Mouse (Mus musculus) gastrocnemius, postnatal 36 days (tissue): ENCODE results near the gene Rpl34. TPM values are rescaled to one million over a fixed set of nuclear protein-coding genes. Genes with fewer than 3 reads are reported as not detected.

Source experiments
- DNase-seq, 2 experiments: peaks; one replicate each; pipeline ENCODE4 v3.0.0; 2022
- intact Hi-C: fragments of 180-260 bp; cut with DNase I; formaldehyde crosslinking; loops from one replicate; pipeline ENCODE4 v1.15.1; 2025
- total RNA-seq, 2 experiments: library from RNA; stranded (reverse); gene quantifications; 2 replicates each; pipeline ENCODE4 v1.2.3; 2021

Gene Rpl34
- total RNA-seq, 2 experiments from 2014 or later = 274 to 330 TPM

DNA sequence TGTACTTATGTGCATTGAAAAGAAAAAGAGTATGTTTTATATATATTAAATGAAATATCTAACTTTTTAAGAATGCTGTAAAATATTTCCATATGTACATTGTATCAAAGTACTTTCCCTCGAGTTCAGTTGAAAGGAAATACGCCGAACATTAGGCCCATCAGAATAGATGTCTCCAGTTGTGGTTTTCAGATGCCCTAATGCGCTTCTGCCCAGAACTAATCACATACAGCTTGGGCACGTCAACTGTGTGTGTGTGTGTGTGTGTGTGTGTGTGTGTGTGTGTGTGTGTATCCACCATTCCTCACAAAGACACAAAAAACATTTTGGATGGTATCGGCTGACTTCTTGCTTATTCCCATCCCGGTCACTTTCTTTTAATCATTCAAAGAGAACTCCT lies 13.6 kb downstream of the Rpl34 start:
- DNase-seq = no peak

DNA sequence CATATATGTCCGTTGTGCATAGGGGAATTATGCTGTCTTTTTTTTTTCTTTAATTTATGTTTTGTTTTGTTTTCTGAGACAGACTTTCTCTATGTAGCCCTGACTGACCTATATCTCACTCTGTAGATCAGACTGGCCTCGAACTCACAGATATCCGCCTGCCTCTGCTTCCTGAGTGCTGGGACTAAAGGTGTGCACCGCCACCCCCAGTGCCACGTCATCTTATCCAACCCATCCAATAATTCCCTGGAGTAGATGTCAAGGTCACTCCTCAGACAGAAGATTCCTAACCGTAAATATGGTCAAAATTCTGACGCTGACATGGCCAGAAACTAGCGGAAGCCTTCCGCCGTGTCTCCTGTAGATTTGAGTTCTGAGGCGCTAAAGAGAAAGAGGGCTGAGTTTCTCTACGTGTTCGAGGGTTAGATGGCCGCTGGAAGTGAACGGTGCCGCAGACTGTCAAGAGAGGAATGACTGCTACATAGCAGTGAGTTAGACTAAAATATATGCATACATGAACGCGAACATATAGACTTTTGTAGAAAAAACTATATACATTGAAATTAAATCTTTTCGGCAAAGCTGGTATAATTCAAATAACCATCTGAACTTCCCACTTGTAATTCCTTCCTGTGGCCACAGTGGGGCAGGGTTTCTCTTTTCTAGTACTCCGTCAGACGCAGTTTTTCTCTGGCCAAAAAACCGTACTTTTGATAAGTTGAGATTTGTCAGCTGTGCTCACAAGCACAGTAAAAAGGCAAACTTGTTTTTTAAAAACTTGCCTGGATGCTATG lies 15.2 kb downstream of the Rpl34 start:
- intact Hi-C loops = loop anchor here (5.0 kb wide), 1 partner anchor 522 kb away; no protein-coding TSS in a partner anchor

More for the DNA sequence above, 13.6 kb downstream of the Rpl34 start:
- intact Hi-C loops = no loop called here

DNA sequence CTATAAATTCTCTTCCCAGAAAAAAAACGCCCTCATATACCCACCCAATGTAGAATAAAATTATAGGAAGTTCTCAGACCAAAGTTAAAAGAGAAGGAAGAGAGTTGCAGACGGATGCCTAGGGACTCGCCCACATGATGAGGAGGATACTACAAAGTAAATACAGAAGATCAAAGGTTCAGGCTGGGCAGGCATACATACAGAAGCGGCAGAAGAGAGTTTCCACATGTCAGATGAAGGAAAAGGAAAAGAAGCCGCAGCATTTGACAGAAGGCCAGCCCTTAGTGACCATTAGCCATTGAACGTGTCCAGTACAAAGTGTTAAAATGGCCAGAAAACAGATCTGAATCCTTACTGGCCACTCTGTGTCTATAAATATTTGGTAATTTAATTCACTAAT lies 17.3 kb downstream of the Rpl34 start:
- DNase-seq = no peak
- intact Hi-C loops = loop anchor here (5.0 kb wide), 1 partner anchor 524 kb away; no protein-coding TSS in a partner anchor

More for the DNA sequence above, 15.2 kb downstream of the Rpl34 start:
- peak in 1 of 2 experiments; percentile 42 for DNase-seq

DNA sequence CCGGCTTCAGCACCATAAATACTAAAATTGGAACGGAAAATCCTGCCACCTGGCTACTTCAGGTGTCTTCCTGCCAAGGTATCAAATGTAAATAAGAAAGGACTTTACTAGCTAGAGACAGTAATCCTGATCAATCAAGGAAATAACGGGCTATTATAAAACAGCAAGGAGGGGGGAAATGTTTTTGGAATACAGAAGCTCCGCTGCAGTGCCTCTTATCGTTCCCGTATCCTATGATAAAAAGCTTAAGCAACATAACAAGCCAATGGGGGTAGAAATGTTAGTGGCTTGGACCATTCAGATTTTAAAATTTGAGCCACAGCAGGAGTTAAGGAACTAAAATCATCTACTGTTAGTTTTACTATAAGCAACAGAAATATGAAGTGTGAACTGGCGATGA lies 20.1 kb downstream of the Rpl34 start:
- intact Hi-C loops = loop anchor here (5.0 kb wide), 1 partner anchor 527 kb away; no protein-coding TSS in a partner anchor
- no peak for DNase-seq

DNA sequence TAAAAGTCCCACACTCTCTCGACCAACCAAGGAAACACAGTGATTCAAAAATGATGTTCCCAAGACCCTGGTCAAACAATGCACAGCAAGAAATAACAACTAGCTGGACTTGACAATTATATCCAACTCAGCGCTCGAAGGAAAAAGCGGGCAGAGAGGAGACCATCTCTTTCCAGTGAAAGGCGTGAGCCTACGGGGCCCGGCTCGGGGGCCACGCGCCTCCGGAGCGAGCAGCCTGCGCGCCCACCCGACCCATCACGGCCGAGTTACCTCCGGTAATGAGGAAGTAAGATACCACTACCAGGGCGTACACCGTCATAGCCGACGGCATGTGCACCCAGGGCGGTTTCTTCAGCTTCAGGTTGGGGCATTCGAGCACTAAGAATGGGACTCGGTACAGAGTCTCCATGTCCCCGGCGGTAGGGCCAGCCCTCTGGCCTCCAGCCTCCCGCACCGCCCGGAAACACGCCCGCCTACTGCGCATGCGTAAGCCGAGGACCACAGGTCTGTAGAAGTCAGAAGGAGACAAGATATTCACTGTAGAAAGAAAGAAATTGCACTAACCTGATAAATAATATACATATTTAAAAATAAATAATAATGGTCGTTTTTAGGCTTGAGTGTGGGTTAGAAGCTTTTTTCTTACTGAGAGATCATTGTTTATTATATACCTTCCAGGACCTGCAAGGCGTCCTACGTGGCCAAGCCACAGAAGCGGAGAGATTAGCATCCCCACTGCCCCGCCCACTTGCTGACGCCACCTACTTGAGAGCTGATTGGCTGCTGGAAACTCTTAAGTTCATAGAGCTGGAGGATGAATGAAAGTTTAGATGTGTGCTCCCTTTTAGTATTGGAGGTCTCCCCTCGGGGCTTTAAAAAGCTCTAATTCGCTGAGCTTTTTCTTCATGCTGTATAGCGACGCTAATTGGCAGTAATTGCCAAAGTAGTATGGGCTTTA lies 21.0 kb downstream of the Rpl34 start, which contains the start of gene Ostc:
TSS of gene Ostc (minus strand) at position 478 of the 958 bp plus-strand sequence.
- peak; percentile 89 to 95 for DNase-seq
- intact Hi-C loops = no loop called here

DNA sequence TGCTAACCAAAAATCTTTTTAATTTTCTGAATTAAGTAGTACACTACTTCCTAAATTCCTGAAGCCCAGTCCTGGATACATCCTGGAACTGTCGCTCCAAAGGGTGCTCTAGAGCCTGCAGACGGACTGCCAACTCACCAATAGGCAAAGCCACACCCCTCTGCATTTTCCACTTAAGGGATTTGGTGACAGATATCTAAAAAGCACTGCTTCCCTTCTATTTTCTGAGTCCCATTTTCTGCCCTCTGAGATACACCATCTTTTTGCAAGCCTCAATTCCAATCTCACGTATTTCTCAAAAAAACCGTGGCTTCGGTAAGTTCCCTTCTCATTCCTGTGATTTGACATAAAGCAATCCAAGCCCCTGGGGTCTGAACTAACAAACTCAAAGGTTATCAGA lies 21.7 kb downstream of the Rpl34 start:
- intact Hi-C loops = no loop called here
- DNase-seq = no peak

DNA sequence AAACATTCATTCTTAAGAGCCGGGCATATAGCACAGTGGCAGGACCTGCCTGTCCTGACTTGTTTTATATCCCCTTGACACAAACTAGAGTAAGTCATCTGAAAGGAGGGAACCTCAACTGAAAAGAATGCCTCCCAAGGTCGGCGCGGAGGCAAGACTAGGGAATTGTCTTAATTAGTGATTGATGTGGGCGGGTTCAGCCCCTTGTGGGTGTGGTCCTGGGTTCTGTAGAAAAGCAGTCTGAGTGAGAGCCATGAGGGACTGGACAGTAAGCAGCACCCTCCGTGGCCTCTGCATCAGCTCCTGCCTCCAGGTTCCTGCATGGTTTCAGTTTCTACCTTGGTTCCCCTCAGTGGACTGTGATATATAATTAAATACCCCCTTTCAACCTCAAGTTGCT lies 27.9 kb downstream of the Rpl34 start:
- DNase-seq = no peak
- intact Hi-C loops = no loop called here

DNA sequence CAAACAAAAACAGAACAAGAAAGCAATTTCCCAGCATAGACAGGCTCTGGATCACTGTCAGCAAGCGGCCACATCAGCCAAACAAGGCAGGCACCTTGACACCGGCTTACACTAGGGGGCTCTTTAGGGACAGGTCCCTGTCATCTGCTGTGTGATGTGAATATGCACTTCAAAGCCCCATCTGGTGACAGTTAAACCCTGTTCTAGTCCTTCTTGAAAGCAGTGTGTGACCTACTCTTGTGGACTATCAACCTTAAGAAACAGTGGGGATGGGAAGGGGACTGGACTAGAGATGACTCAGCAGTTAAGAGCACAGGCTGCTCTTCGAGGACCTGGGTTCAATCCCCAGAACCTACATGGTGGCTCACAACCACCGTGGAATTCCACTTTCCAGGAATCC lies 32.6 kb downstream of the Rpl34 start:
- intact Hi-C loops = no loop called here
- no peak for DNase-seq

DNA sequence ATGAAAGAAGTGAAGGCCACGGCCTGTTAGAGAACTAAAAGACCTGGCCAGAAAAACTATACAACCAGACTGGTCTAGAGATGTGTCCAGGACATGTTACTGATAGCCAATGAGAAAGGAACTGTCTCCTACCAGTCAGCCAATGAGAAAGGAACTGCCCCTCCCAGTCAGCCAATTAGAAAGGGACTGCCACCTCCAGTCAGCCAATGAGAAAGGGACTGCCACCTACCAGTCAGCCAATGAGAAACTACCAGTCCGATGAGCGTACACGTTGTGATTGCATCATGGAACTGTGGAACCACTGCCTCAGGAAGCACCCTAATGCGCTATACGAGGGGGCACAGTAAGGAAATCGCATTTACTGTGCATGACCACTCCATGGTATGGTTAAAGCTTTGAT lies 35.5 kb downstream of the Rpl34 start:
- DNase-seq = no peak
- intact Hi-C loops = no loop called here

DNA sequence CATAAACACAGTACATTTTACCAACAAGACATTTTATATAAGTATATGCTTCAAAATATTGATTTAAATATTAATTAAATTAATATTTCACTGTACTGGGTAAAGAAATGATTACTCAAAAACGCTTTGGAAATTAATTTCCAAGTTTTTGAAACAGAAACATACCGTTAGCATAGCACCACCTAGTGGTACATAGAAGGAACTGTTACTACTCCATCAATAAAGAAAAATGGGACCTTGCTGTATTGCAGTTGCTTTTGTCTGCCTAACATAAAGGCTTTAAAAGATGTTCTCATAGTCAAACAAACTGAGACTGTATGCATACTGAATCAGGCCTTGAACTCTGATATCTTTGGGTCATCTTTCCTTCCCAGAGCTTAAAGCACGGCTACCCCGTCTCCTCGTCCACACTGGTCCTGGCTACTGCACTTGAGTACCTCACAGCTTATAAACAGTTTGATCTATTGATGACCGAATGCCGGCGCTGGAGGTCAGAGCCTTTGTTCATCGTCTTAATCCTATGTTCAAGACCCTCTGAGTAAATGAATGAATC lies 36.1 kb downstream of the Rpl34 start:
- intact Hi-C loops = no loop called here
- no peak for DNase-seq

DNA sequence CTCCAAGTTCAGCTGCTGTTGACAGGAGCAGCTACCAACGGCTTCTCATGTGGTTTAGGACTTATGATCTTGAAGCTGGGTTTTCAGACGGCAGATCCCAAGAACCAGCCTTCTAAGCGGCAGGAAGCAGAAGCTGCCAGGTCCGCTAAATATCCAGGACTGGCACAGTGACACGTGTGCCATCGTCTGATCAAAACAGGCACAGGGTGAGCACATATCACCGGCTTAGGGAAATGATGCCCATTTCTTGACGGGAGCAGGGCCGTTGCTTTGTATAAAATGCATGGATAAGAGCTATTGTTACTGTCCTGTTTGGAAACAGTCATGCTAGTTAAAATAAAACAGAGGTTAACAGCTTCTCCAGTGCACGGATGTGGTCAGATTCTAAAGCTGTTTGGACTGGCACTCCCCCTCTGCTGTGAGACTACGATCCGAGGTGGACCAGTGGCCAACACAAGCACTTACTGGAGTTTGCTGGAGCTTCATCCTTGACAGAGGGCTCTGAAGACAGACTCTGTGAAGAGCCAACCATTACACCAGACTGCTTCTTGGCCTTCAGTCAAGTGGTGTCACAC lies 38.5 kb downstream of the Rpl34 start:
- DNase-seq = no peak
- intact Hi-C loops = loop anchor here (2.0 kb wide), 1 partner anchor 593 kb away; no protein-coding TSS in a partner anchor

DNA sequence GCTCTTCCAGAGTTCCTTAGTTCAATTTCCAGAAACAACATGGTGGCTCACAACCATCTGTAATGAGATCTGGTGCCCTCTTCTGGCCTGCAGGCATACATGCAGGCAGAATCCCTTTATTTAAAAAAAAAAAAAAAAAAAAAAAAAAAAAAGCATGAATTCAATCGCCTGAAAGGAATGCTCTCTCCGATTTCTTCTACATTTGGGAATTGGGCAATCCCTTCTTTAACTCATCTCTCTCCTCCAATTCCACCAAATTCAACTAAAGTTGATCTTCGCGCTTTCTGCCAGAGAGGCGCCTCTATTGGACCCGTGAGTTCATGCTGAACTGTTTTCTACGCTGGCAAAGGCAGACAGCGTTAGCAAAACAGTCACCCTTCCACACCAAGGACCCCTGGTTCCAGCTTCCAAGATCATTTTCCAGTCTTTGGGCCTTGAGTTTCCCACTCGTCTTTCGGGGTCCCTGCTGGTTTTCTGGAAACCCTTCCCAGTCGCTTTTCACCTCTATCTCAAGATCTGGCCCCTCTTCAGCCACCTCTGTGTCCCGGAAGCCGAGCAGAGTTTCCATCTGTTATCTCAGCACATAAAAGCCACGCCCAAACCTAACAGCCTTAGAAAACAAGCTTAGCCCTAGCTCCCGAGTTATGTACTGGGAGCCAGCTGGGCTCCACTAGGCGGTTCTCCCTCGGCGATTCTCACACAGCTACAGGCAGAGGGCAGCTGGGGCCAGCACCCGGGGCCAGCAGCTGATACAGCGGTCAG lies 39.2 kb downstream of the Rpl34 start:
- intact Hi-C loops = loop anchor here (2.0 kb wide), 1 partner anchor 592 kb away; no protein-coding TSS in a partner anchor
- DNase-seq = peak; percentile 50 to 51

DNA sequence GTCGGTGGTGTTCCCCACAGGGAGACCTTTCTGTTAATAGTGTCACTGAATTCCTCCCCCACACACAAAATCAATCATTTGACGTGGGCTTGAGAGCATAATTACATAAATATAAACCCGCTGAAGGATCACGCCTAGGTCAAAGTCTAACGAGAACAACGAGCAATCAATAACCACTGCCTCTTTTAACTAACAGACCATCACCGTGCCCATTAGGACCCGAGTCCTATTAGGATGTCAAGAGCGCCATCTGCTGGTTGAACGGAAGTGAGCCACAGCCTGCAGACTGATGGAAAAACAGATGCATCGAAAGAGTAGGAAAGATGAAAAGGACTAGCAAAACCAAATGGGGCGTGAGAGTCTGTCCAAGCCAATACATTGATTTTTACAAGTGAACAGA lies 40.6 kb downstream of the Rpl34 start:
- DNase-seq = peak; percentile 34 to 64

DNA sequence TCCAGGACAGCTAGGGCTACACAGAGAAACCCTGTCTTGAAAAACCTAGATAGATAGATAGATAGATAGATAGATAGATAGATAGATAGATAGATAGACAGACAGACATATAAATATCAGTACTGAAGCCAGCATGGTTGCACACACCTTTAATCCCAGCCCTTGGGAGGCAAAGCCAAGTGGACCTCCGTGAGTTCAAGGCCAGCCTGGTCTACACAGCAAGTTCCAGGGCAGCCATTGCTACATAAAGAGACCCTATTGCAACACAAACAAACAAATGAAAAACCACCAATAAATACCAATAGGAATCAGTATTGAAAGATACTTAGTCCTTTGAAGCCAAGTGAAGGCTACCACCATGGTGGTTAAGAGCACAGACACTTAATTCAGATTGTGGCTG lies 43.1 kb downstream of the Rpl34 start:
- intact Hi-C loops = no loop called here
- DNase-seq = no peak

More for the DNA sequence above, 40.6 kb downstream of the Rpl34 start:
- intact Hi-C loops = loop anchor here (2.0 kb wide), 1 partner anchor 591 kb away; no protein-coding TSS in a partner anchor

DNA sequence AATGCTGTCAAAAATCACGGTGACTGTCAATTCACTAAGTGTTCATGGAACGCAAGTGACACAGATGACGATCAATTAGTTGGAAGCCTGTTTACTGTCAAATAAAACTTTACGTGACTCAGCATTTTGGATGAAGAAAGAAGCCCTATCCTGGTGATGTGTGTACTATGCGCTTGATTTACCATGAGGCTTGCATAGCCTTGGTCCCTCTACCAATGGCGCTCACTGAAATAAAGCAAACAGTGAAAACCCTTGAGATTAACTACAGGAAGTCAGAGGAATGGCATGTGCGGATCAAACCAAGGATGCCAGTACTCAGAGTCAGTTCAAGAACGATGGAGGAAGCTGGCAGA lies 45.2 kb downstream of the Rpl34 start:
- intact Hi-C loops = no loop called here
- no peak for DNase-seq

DNA sequence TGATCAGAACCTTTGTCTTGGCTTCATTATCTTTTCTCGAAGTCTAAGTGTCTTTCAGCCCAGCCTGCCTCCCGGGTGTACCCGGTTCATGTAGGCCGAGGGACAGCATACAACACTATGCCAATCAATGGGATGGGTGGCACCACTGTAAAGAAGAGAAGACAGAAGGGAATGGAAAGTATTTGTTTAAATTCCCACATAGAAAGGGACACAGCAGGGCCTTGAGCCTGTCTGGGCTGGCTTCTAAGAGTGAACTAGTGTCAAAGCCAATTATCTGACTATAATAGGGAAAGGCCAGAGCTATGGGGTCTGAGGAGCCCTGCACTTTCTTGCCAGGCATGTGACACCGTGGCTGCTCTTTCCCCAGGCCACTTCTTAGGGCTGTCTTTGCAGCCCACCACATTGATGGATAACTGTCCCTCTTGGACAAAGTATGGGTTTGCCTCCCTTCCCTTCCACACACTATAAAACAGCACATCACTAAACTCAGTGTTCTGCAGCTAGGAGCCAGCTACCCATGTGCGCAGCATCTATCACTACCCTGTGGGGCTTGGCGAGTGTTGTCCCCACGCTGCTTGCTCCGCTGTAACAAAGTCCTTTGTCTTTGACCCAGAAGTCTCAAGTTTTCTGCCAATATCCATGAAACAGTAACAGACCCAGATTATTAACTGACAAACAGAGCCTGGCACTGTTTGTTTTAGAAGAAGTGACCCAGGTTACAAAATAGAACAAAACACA lies 45.8 kb downstream of the Rpl34 start:
- intact Hi-C loops = no loop called here
- no peak for DNase-seq

DNA sequence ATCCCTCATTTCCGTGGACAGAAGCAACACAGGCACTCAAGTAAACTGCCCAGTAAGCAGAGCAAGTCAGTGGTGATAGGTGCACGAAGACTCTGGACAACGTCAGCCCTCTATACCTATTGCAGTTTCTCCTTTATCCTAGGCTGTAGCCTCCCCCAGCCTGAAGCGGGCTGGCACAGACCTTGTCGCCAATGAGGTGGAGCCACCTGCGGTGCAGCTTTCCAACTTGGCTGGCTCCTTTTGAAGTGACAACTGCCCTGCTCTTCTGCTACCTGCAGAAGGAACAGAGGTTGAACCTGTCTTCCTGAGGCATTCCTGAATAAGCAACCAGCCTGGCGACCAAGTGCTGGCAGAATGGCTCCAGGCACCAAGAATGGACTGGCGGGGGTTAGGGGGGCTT lies 46.4 kb downstream of the Rpl34 start:
- no peak for DNase-seq
- intact Hi-C loops = no loop called here

DNA sequence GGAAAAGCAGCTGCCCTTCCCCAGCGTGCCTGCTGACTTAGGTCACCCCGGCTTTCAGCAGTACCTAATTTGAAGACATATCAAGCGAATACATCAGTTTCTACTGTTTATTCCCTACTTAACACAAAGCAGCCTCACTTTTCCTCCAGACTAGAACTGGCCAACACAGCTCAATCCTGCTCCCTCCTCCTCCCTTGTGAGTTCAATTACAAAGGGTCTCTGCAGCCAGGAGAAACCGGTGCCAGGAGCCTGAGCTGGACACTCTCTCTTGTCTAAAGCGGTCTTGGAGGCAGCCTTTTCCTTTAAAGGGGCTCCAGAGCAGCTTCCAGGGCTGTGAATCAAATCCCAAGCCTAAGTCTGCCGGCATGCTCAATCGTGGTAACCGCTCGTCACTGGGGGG lies 48.0 kb downstream of the Rpl34 start:
- no peak for DNase-seq

DNA sequence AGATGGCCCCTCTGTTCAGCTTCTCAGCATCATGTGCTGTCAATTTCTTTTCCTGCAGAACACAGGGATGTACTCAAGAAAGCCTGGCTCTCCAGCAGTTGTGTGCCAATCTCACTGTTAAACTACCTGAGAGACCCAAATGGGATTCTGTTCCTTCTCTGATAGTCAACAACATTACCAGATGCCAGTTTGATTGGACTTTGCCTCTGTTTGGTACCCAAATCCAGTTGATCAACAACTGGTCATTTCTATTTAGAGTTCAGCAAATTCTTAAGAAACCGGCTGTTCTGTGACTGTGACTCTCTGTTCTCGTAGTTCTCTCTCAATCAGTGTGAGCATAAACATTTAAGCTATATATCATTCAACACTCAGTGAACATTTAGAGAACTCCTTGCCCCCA lies 49.0 kb downstream of the Rpl34 start:
- no peak for DNase-seq
- intact Hi-C loops = no loop called here

More for the DNA sequence above, 48.0 kb downstream of the Rpl34 start:
- intact Hi-C loops = no loop called here
